Mouse (Mus musculus) CH12.LX (cell line): Measurements from ENCODE around the gene Nccrp1.

Experiments
- CHD2 ChIP-seq: IDR thresholded peaks from 2 replicates; pipeline ENCODE4 v1.6.1; 2011; ENCODE audit warnings: low read length, improper control_type of control experiment
- CTCF ChIP-seq, 2 experiments: IDR thresholded peaks in 1 of 2; conservative IDR thresholded peaks in 1 of 2; 2 replicates each; pipeline ENCODE4 v1.5.1; 2011 to 2012; ENCODE audit warnings: low read depth in 2 of 2, low read length in 2 of 2, improper control_type of control experiment in 1 of 2, inconsistent platforms in 1 of 2, mild to moderate bottlenecking in 1 of 2, moderate library complexity in 1 of 2
- E2F4 ChIP-seq: IDR thresholded peaks from 2 replicates; pipeline ENCODE4 v1.6.1; 2011; ENCODE audit warnings: low read depth, low read length, improper control_type of control experiment; ENCODE audit not compliant: insufficient replicate concordance
- EP300 ChIP-seq: IDR thresholded peaks from 2 replicates; pipeline ENCODE4 v1.6.1; 2011; ENCODE audit warnings: low read length, improper control_type of control experiment
- ETS1 ChIP-seq: conservative IDR thresholded peaks from 2 replicates; pipeline ENCODE4 v1.6.1; 2012; ENCODE audit warnings: low read depth, mild to moderate bottlenecking, inconsistent platforms, low read length, improper control_type of control experiment, moderate library complexity
- MAFK ChIP-seq: IDR thresholded peaks from 2 replicates; pipeline ENCODE4 v1.6.1; 2011; ENCODE audit warnings: low read length, improper control_type of control experiment; ENCODE audit not compliant: insufficient replicate concordance
- MAZ ChIP-seq: IDR thresholded peaks from 2 replicates; pipeline ENCODE4 v1.6.1; 2012; ENCODE audit warnings: low read depth, mild to moderate bottlenecking, inconsistent platforms, low read length, improper control_type of control experiment, moderate library complexity
- MEF2A ChIP-seq: IDR thresholded peaks from 2 replicates; pipeline ENCODE4 v1.6.1; 2014; ENCODE audit warnings: low read depth, mild to moderate bottlenecking, inconsistent platforms, low read length, improper control_type of control experiment, borderline replicate concordance
- MYC ChIP-seq: IDR thresholded peaks from 2 replicates; pipeline ENCODE4 v1.6.1; 2011; ENCODE audit warnings: low read depth, mild to moderate bottlenecking, improper control_type of control experiment, low read length
- POLR2A ChIP-seq: IDR thresholded peaks from 2 replicates; pipeline ENCODE4 v1.6.1; 2011; ENCODE audit warnings: low read depth, mild to moderate bottlenecking, improper control_type of control experiment, low read length
- USF1 ChIP-seq: IDR thresholded peaks from 2 replicates; pipeline ENCODE4 v1.6.1; 2014; ENCODE audit warnings: low read depth, mild to moderate bottlenecking, inconsistent platforms, low read length, improper control_type of control experiment
- ZC3H11A ChIP-seq: IDR thresholded peaks from 2 replicates; pipeline ENCODE4 v1.6.1; 2012; ENCODE audit warnings: low read depth, mild to moderate bottlenecking, inconsistent platforms, low read length, improper control_type of control experiment
- ZMIZ1 ChIP-seq: IDR thresholded peaks from 2 replicates; pipeline ENCODE4 v1.6.1; 2012; ENCODE audit warnings: low read depth, mild to moderate bottlenecking, inconsistent platforms, low read length, improper control_type of control experiment
- ZNF384 ChIP-seq: IDR thresholded peaks from 2 replicates; pipeline ENCODE4 v1.6.1; 2012; ENCODE audit warnings: low read depth, low read length, improper control_type of control experiment, inconsistent platforms

DNA sequence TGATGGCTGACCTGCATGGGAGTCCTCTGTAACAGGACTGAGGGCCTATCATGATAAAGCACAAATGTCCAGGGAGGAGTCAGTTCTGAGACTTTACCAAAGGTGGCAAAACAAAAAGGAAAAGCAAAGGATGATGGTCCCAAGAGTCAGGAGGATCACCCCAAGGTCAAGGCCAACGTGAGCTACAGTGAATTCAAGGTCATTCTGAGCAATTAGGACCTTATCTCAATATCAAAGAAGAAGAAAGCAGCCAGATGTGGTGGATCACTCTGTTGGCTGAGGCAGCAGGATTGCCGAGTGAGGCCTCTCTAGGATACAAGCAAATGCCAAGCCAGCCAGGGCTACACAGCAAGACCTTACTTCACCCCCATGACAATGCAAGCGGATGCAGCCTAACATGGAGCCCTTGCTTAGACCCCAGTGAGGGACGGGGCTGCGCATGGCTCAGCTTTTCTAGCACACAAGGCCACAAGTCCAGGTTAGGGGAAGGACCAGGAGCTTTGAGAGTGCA lies 31.5 kb upstream of the Nccrp1 start:
- TF ChIP-seq MAFK = no peak
- TF ChIP-seq ETS1 = no peak
- no peak for TF ChIP-seq USF1
- TF ChIP-seq MYC = no peak
- TF ChIP-seq CTCF (conservative IDR thresholded peaks at IDR 0.05 in 1 of 2, IDR thresholded peaks at IDR 0.05 in 1 of 2; ENCODE audit: low read depth in 2 of 2, low read length in 2 of 2) = no peak
- no peak for TF ChIP-seq ZMIZ1
- TF ChIP-seq EP300 = no peak
- no peak for TF ChIP-seq CHD2
- no peak for TF ChIP-seq POLR2A
- no peak for TF ChIP-seq MEF2A
- no peak for TF ChIP-seq ZC3H11A
- no peak for TF ChIP-seq ZNF384
- TF ChIP-seq E2F4 = no peak
- TF ChIP-seq MAZ = no peak
